Mouse (Mus musculus) megakaryocyte, embryonic 14.5 days (primary cell): ENCODE data around the gene Kif7. TPM values are rescaled to one million over a fixed set of nuclear protein-coding genes. Genes with fewer than 3 reads are reported as not detected.
A peak's percentile ranks its signal among the peaks of the same experiment; 100 is the strongest.

Experiments used
- H3K27me3 ChIP-seq: replicated peaks from 2 replicates; pipeline ENCODE3; 2012; ENCODE audit warnings: inconsistent platforms
- H3K36me3 ChIP-seq: replicated peaks from 2 replicates; pipeline ENCODE3; 2012; ENCODE audit warnings: low read length, inconsistent platforms, mixed read lengths
- H3K4me1 ChIP-seq: 2 replicates; pipeline ENCODE4 v1.6.1; 2012; ENCODE audit warnings: inconsistent platforms
- H3K4me3 ChIP-seq: replicated peaks from 2 replicates; pipeline ENCODE3; 2012; ENCODE audit warnings: moderate library complexity, mild to moderate bottlenecking, inconsistent platforms
- H3K9me3 ChIP-seq: 2 replicates; pipeline ENCODE4 v1.6.1; 2012; ENCODE audit warnings: inconsistent platforms
- FLI1 ChIP-seq: IDR thresholded peaks from 2 replicates; pipeline ENCODE4 v1.6.1; 2012; ENCODE audit warnings: low read length, inconsistent platforms, mixed read lengths
- GATA1 ChIP-seq: IDR thresholded peaks from 3 replicates; pipeline ENCODE4 v1.6.1; 2012; ENCODE audit warnings: mixed read lengths, low read length, inconsistent platforms, borderline replicate concordance
- polyA plus RNA-seq: library from polyadenylated mRNA; stranded (reverse); fragments of >175 nt; gene quantifications from 2 replicates; pipeline ENCODE4 v1.2.3, GENCODE M21; 2012; ENCODE audit warnings: low replicate concordance; ENCODE audit not compliant: insufficient read depth

Gene Kif7
- polyA plus RNA-seq, 1 experiment, result 1.4 TPM

DNA sequence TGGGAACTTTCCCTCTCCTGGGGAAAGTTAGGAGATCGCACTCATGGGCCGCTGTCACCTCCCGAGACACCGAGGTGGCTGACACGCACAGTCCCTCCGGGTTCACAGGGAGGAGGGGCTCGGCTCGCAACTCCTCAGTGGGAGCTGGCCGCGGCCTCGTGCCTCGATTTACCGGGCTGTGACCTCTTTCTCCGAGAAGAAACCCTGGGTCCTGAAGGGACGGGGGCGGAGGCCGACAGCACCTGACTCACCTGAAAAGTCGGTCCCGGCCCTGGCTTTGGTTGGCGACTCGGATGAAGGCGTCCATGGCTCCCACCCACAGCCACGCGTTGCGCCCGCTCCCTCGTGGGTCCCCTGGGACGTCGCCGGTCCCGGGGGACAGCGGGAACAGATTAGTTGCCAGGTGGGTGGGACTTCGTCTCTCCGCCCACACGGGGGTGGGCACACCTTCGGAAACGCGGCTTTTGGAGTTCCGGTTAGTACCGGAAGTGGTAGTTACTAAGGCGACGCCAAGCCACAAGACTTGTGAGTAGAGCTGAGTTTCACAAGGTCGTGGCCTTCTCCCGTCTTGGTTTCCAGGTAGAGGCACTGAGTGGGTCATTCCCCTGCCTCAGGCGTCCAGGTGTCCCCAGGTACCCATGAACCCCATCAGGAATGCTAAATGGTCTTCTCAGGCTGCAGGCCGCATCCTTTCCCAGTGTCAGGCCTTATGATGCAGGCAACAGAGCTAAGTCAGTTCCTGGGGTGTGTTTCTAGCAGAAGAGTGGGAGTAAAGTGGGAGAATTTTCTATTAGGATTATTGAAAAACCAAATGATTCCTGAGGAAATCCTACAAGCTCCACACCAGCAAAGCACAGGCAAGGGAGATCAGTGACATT is 27.4 kb upstream of the Kif7 start, which contains the start of the genes Pex11a and Wdr93:
TSS of gene Pex11a (minus strand) at position 473 of the 878 bp plus-strand sequence.
TSS of gene Wdr93 (plus strand) at position 505 of the 878 bp plus-strand sequence.
- H3K9me3 ChIP-seq, result no peaks in the 10 kb centered on the region
- H3K4me1 ChIP-seq, result peaks cover 24% of the 10 kb centered on the region
- peaks cover 18% of the 10 kb centered on the region for H3K27me3 ChIP-seq
- no peaks in the 10 kb centered on the region for H3K36me3 ChIP-seq
- no peak for TF ChIP-seq GATA1
- peak; percentile 54; the same call in 1 of the 2 replicates for TF ChIP-seq FLI1
- H3K4me3 ChIP-seq, result peak within 1 kb of the TSS; percentile 92

GRCm38 (mm10) chr7:79742277-79742658 is 26.7 kb upstream of the Kif7 start:
- TF ChIP-seq FLI1 (no peak), GATA1 (no peak)
- no peaks in the 10 kb centered on the region for H3K36me3 ChIP-seq
- peaks cover 24% of the 10 kb centered on the region for H3K4me1 ChIP-seq
- peak overlapping the region; percentile 92 for H3K4me3 ChIP-seq
- no peaks in the 10 kb centered on the region for H3K9me3 ChIP-seq
- H3K27me3 ChIP-seq, result peaks cover 23% of the 10 kb centered on the region

DNA sequence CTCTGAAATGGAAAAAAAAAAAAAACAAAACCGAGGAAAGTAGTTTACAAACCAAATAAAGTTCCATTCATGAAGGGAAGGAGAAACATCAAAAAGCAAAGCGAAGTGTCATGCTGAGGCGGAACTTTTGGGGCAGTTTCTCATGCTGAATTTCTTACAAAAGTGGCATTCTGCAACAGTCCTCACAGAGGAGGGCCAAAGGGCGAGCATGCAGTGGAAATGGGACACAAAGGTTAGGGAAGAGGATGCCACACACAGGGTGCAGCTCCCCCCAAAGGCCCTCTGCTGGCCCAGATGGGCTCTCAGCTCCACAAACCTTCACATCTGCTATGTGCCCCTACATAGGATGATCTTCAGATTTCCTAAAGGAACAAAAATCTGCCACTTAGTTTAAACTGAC is 24.8 kb upstream of the Kif7 start:
- no peak overlapping the region for H3K4me3 ChIP-seq
- no peaks in the 10 kb centered on the region for H3K9me3 ChIP-seq
- no peaks in the 10 kb centered on the region for H3K36me3 ChIP-seq
- H3K27me3 ChIP-seq, result peaks cover 31% of the 10 kb centered on the region
- H3K4me1 ChIP-seq, result peaks cover 24% of the 10 kb centered on the region
- TF ChIP-seq FLI1, result no peak
- no peak for TF ChIP-seq GATA1

DNA sequence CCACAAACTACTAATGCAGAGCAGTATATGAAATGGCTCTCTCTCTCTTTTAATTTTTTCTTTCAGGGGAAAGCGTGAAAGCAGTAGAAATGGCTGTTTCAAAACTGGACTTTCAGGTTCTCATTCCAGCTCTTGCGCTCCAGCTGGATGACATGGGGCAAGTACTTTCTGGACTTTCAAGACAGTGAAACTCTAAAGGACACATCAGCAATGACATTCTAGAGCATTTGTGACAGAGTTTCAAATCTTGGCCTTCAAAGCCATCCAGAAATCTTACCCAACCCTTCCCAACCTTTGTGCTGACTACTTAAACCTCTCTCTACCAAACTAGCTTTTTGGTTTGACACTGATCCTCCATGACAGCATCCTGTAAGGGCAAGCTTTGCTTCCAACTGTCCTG is 23.4 kb upstream of the Kif7 start:
- TF ChIP-seq GATA1 (no peak), FLI1 (no peak)
- Histone ChIP-seq H3K4me1 (peaks cover 18% of the 10 kb centered on the region), H3K27me3 (peaks cover 42% of the 10 kb centered on the region), H3K4me3 (no peak overlapping the region), H3K9me3 (no peaks in the 10 kb centered on the region), H3K36me3 (no peaks in the 10 kb centered on the region)

DNA sequence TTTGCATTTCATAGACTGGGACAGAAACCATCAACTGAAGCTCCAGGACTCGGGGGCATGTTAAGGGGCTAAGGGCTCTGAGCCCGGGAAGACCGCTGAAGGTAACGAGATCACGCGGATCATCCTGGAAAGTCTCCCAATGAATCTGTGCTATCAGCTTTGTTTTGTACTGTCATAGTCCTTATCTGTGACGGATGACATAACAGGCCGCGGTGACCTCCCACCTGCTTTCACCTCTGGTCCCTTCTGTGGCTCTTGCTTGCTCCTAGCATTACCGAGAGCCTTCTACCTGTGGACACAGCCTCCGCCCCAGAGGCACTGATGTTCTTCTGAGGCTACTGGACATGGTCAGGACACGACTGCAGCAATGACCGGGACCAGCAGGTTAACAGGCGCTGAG is 21.0 kb upstream of the Kif7 start:
- Histone ChIP-seq H3K9me3 (no peaks in the 10 kb centered on the region), H3K27me3 (peaks cover 51% of the 10 kb centered on the region), H3K4me1 (peaks cover 3% of the 10 kb centered on the region; the same call in 1 of the 2 replicates), H3K36me3 (no peaks in the 10 kb centered on the region), H3K4me3 (no peak overlapping the region)
- no peak for TF ChIP-seq GATA1

DNA sequence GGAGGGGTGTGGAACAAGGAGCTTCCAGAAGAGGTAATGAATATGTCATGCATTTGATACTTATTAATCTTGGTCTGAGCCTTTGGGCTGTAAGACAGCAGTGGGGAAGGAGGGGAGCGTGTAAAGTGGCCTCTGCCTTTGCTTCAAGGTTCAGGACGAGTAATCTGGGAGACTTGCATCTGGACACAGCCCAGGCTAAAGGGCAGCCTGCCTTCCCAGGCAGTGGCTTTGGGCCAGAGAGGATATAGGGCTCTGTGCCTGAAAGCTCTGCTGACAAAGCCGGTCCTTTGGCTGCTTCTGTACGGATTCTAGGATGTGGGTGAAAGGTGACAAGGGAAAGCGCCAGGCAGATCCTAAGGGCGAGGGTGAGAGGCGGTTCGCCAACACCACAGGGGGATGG is 19.0 kb upstream of the Kif7 start:
- H3K9me3 ChIP-seq, result no peaks in the 10 kb centered on the region
- no peak for TF ChIP-seq GATA1
- TF ChIP-seq FLI1, result no peak
- peaks cover 61% of the 10 kb centered on the region for H3K27me3 ChIP-seq
- H3K4me3 ChIP-seq, result no peak overlapping the region
- H3K4me1 ChIP-seq, result peaks cover 2% of the 10 kb centered on the region
- no peaks in the 10 kb centered on the region for H3K36me3 ChIP-seq

DNA sequence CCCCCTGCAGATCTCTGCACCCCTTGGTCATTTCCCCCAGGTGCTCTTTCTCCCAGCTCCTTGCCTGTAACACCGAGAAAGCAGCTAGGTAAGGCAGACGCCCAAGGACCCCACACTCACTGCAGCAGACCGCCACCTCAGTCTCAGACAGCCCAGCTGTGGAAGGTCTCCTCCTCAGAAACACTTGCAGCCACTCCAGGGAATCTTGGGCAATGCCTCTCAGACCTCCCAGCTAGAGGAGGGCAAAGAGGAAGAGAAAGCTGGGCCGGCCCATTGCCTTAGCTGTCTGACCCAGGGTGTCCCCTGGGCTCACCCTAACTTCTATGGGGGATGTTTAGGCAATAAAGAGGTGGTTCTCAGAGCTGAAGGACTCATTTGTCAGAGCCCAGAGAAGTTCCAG is 17.1 kb upstream of the Kif7 start, which contains the start of gene Plin1:
TSS of gene Plin1 (minus strand) at position 282 of the 400 bp plus-strand sequence.
- Histone ChIP-seq H3K36me3 (no peaks in the 10 kb centered on the region), H3K27me3 (peaks cover 55% of the 10 kb centered on the region), H3K4me1 (peaks cover 18% of the 10 kb centered on the region), H3K9me3 (no peaks in the 10 kb centered on the region), H3K4me3 (no peak within 1 kb of the TSS)
- TF ChIP-seq FLI1, result no peak
- no peak for TF ChIP-seq GATA1

GRCm38 (mm10) chr7:79731438-79731837 is 15.9 kb upstream of the Kif7 start:
- H3K4me1 ChIP-seq, result peaks cover 23% of the 10 kb centered on the region
- no peaks in the 10 kb centered on the region for H3K36me3 ChIP-seq
- TF ChIP-seq GATA1, result no peak
- TF ChIP-seq FLI1, result no peak
- no peaks in the 10 kb centered on the region for H3K9me3 ChIP-seq
- peaks cover 49% of the 10 kb centered on the region for H3K27me3 ChIP-seq
- no peak overlapping the region for H3K4me3 ChIP-seq

- Histone ChIP-seq H3K27me3 (peaks cover 52% of the 10 kb centered on the region), H3K4me3 (peak overlapping the region; percentile 64), H3K4me1 (peaks cover 23% of the 10 kb centered on the region), H3K9me3 (no peaks in the 10 kb centered on the region), H3K36me3 (no peaks in the 10 kb centered on the region)
- TF ChIP-seq FLI1, result no peak
- no peak for TF ChIP-seq GATA1
Observed at GRCm38 (mm10) chr7:79729743-79730370, 14.3 kb upstream of the Kif7 start.

GRCm38 (mm10) chr7:79729169-79729568 is 13.6 kb upstream of the Kif7 start:
- H3K9me3 ChIP-seq, result no peaks in the 10 kb centered on the region

More at GRCm38 (mm10) chr7:79729169-79729568, 13.6 kb upstream of the Kif7 start:
- peaks cover 23% of the 10 kb centered on the region for H3K4me1 ChIP-seq
- H3K36me3 ChIP-seq, result no peaks in the 10 kb centered on the region
- H3K4me3 ChIP-seq, result no peak overlapping the region
- no peak for TF ChIP-seq GATA1
- TF ChIP-seq FLI1, result no peak
- peaks cover 48% of the 10 kb centered on the region for H3K27me3 ChIP-seq
